Mouse (Mus musculus) erythroblast, embryonic 14.5 days (primary cell): Measurements from ENCODE around the gene Krtap26-1. TPM values are rescaled to one million over a fixed set of nuclear protein-coding genes. Genes with fewer than 3 reads are reported as not detected.

Experiments used
- H3K27me3 ChIP-seq: 2 replicates; pipeline ENCODE4 v1.6.1; 2012; ENCODE audit warnings: inconsistent platforms; ENCODE audit not compliant: control insufficient read depth
- H3K36me3 ChIP-seq: 2 replicates; pipeline ENCODE4 v1.6.1; 2012; ENCODE audit warnings: mild to moderate bottlenecking, inconsistent platforms; ENCODE audit not compliant: control insufficient read depth
- H3K4me1 ChIP-seq: 2 replicates; pipeline ENCODE4 v1.6.1; 2012; ENCODE audit warnings: inconsistent platforms; ENCODE audit not compliant: control insufficient read depth
- H3K4me3 ChIP-seq: replicated peaks from 2 replicates; pipeline ENCODE3; 2012; ENCODE audit warnings: moderate library complexity, mild to moderate bottlenecking, inconsistent platforms
- H3K9me3 ChIP-seq: 2 replicates; pipeline ENCODE4 v1.6.1; 2012; ENCODE audit warnings: low read length, inconsistent platforms, mixed read lengths; ENCODE audit not compliant: control insufficient read depth
- GATA1 ChIP-seq: IDR thresholded peaks from 2 replicates; pipeline ENCODE4 v1.6.1; 2012; ENCODE audit warnings: low read length, inconsistent platforms, mixed read lengths
- TAL1 ChIP-seq: IDR thresholded peaks from 3 replicates; pipeline ENCODE4 v1.6.1; 2012; ENCODE audit warnings: low read length, inconsistent platforms, mixed read lengths
- polyA plus RNA-seq: library from polyadenylated mRNA; stranded (reverse); fragments of >175 nt; gene quantifications from 2 replicates; pipeline ENCODE4 v1.2.3, GENCODE M21; 2012

Gene Krtap26-1
- polyA plus RNA-seq, 1 experiment, result not detected

DNA sequence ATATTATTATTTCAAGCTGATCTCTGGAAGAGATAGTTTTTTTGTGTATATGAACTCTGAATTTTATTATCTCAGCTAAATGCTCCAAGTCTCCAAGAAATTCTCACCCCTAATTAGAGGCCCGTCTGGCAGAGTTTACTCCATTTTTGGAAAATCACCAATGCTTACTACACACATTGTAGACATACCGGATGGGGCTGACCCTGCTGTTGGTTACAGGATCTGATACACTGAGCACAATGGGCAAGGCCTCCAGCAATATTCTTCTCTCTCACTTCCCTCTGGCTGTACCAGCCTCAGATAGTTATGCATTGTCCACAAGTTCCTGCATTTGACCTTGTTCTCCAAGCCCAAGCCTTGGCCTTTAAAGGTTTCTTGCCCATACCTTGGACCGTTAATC lies 7.5 kb downstream of the Krtap26-1 start:
- TF ChIP-seq GATA1 (no peak), TAL1 (no peak)
- Histone ChIP-seq H3K4me1 (no peaks in the 10 kb centered on the region), H3K27me3 (no peaks in the 10 kb centered on the region)

DNA sequence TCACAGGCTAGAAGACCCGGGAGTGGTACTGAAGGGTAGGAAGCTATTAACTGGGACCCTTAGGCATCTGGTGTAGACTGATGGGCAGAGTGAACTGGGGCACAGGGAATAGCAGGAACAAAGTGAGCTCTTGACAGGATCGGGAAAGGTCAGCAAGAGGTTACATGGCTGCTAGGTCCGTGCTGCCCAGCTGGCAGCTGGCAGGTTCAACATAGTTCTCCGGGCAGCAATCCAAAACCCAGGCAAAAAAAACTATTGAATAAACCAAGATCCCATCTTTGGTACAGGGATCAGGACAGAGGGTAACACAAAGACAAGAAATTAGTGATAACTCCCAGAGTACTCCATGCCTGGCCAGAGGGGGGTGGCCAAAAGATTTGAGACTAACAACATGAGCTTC lies 12.5 kb downstream of the Krtap26-1 start:
- H3K9me3 ChIP-seq, result 0 out of 2 replicates have a peak, but pooled peaks cover 2% of the 10 kb centered on the region
- no peaks in the 10 kb centered on the region for H3K36me3 ChIP-seq
- TF ChIP-seq GATA1 (no peak), TAL1 (no peak)

More for the DNA sequence above, 7.5 kb downstream of the Krtap26-1 start:
- Histone ChIP-seq H3K4me3 (no peak overlapping the region), H3K9me3 (peaks cover 5% of the 10 kb centered on the region), H3K36me3 (no peaks in the 10 kb centered on the region)

DNA sequence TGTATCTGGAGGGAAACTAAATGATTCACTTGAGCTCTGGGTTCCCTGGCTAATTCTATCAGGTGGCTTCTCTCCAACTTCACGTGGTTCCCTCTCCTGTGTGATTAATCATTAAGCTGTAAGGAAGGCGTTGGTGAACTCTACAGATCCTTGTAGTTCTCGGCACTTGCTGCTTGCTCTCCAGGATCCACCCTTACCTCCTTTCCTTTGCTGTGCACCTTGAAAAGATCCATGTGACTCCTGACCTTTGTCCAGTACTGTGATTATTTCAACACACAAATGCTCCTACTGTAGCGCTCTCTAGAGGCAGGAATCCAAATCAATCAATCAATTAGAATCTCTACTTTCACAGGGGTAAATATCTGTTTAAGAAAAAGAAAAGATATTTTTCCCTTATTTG lies 16.1 kb downstream of the Krtap26-1 start:
- no peaks in the 10 kb centered on the region for H3K36me3 ChIP-seq
- TF ChIP-seq GATA1 (no peak), TAL1 (no peak)
- no peaks in the 10 kb centered on the region for H3K4me1 ChIP-seq
- H3K4me3 ChIP-seq, result no peak overlapping the region
- H3K9me3 ChIP-seq, result peaks cover 8% of the 10 kb centered on the region
- no peaks in the 10 kb centered on the region for H3K27me3 ChIP-seq

More for the DNA sequence above, 12.5 kb downstream of the Krtap26-1 start:
- Histone ChIP-seq H3K4me1 (no peaks in the 10 kb centered on the region), H3K4me3 (no peak overlapping the region), H3K27me3 (no peaks in the 10 kb centered on the region)

DNA sequence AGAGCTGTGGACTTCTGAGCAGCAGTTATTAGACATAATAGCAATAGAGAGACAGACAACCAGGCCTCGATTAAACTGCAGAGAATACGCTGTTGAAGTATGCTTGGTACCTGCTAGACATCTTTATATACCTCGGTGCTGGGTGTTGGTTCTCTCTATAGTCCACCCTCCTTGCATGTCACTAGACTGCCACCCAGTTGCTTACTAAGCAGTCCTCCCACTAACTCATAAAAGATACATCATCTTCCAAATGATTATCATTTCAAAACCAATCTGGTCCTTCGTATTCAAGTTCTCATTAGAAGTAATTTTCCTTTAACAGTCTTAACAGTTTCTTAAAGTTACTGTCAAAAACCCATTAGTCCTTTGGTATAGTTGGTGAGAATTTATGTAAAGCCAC lies 20.0 kb downstream of the Krtap26-1 start, which contains the start of gene 2310079G19Rik:
Gene 2310079G19Rik (minus strand): TSS at position 101 of the 400 bp plus-strand sequence.
- H3K36me3 ChIP-seq, result no peaks in the 10 kb centered on the region
- H3K27me3 ChIP-seq, result no peaks in the 10 kb centered on the region
- no peaks in the 10 kb centered on the region for H3K4me1 ChIP-seq
- TF ChIP-seq TAL1 (no peak), GATA1 (no peak)
- H3K9me3 ChIP-seq, result peaks cover 6% of the 10 kb centered on the region
- H3K4me3 ChIP-seq, result no peak within 1 kb of the TSS

DNA sequence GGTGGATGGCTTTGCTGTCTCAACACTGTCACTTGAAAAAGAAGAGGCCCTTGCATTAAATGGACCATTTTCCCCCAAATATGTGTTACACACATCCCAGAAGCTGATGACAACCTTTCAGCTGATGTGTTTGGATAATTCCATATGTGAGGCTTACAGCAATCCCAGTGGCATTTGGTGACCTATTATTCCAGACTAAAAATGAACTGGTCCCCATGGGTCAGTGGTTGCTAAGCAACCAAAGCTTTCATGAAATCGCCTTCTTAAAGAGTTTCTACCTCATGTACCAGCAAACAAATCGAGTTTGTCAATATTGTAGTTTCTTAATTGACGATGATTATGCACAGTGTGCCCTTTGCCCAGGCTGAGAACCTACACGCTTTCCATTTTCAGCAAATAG lies 34.9 kb downstream of the Krtap26-1 start:
- Histone ChIP-seq H3K27me3 (no peaks in the 10 kb centered on the region), H3K36me3 (no peaks in the 10 kb centered on the region), H3K9me3 (peaks cover 7% of the 10 kb centered on the region), H3K4me3 (no peak overlapping the region), H3K4me1 (no peaks in the 10 kb centered on the region)
- TF ChIP-seq GATA1 (no peak), TAL1 (no peak)

DNA sequence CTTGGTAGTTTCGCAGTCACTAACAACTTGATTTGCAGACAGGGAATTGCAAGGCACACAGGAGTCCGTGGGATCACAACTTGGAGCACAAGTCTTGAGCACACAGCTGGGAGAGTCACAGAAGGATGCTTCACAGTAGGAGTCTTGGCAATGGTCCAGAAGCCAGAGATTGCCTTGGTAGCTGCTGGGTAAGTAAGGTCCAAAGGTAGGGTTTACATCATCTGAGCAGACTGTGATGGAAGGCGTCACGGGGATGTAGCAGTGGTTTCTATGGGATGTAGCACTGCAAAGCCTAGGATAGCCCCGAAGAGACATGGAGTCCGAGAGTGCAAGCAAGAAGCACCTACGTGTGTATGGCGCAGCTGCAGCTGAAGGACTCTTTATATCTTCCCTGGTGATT lies 35.7 kb downstream of the Krtap26-1 start, which contains the start of gene Krtap24-1:
Gene Krtap24-1 (minus strand): TSS at position 358 of the 400 bp plus-strand sequence.
- TF ChIP-seq GATA1 (no peak), TAL1 (no peak)
- H3K4me1 ChIP-seq, result no peaks in the 10 kb centered on the region
- no peaks in the 10 kb centered on the region for H3K36me3 ChIP-seq
- no peaks in the 10 kb centered on the region for H3K27me3 ChIP-seq
- H3K4me3 ChIP-seq, result no peak within 1 kb of the TSS
- H3K9me3 ChIP-seq, result peaks cover 7% of the 10 kb centered on the region

DNA sequence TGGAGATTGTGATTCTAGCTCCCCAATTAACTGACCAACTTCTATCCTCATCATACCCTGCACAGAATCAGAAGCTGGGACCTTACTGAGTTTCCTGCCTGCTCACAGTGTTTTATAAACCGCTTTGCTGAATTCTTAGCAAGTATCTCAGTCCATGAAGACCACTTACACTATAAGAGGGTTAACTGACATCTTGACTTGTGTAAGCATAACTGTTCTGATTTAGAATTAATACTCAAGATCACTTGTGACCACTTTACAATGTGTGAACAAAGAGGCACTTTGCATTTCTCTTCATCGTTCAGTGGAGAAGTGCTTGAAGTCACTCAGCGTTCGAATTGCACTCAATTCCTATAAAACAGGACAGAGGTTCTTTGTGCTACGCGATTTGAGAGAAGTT lies 43.0 kb downstream of the Krtap26-1 start:
- peaks cover 4% of the 10 kb centered on the region; the same call in 1 of the 2 replicates for H3K9me3 ChIP-seq
- no peak for TF ChIP-seq TAL1
- TF ChIP-seq GATA1, result no peak
- H3K4me1 ChIP-seq, result no peaks in the 10 kb centered on the region
- H3K27me3 ChIP-seq, result no peaks in the 10 kb centered on the region
- H3K4me3 ChIP-seq, result no peak overlapping the region
- H3K36me3 ChIP-seq, result no peaks in the 10 kb centered on the region

DNA sequence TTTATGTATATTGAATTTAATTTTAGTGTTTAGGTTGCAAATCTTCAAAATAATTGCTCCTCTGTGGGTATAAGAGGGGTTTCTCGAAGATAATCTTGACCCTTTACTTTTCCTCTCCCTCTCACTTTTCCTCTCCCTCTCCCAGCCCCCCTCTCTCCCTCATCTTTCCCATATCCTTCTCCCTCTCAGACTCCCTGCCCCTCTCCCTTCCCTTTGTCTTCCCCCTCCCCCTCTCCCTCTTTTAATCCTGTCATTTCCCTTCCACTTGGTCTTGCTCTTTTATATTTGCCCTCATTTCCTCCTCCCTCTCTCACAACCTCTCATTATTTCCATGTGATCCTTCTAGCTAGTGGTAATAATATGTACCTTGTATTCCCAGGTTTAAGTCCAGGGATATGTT lies 45.1 kb downstream of the Krtap26-1 start:
- no peaks in the 10 kb centered on the region for H3K27me3 ChIP-seq
- no peaks in the 10 kb centered on the region for H3K36me3 ChIP-seq
- no peak overlapping the region for H3K4me3 ChIP-seq
- TF ChIP-seq TAL1, result no peak
- no peak for TF ChIP-seq GATA1
- peaks cover 4% of the 10 kb centered on the region; the same call in 1 of the 2 replicates for H3K9me3 ChIP-seq
- no peaks in the 10 kb centered on the region for H3K4me1 ChIP-seq

DNA sequence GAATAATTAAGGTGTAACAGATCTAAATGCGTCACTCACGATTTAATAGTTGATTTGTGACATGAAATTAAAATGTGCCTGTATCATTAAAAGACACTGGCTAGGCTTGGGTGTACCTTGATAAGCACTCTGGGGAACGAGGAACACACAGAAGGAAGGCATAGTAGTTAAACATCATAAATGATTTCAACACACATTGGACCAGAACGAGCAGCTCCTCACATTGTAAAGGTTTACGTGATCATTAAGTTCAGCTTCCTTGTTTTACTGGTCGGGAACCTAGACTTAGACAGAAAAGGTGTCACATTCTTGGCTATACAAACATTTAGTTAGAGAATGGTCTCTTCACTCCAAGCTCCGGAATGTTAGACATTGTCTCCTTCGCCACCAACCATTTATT lies 47.3 kb downstream of the Krtap26-1 start:
- H3K4me3 ChIP-seq, result no peak overlapping the region
- no peaks in the 10 kb centered on the region for H3K36me3 ChIP-seq
- H3K9me3 ChIP-seq, result peaks cover 4% of the 10 kb centered on the region; the same call in 1 of the 2 replicates
- no peaks in the 10 kb centered on the region for H3K4me1 ChIP-seq
- TF ChIP-seq TAL1, result no peak
- TF ChIP-seq GATA1, result no peak
- no peaks in the 10 kb centered on the region for H3K27me3 ChIP-seq
